ENCODE assay signal across 29 mouse cellular contexts in genomic region chr17:68308381-68308780, GRCm38 (mm10). TPM values are rescaled to one million over a fixed set of nuclear protein-coding genes. Genes with fewer than 3 reads are reported as not detected.
DNase-seq lines count a peak whose midpoint lies in the region; ATAC-seq and TF ChIP-seq lines count a peak whose summit lies in the region.
"Had no signal": no experiment of that assay in that cellular context is flagged by ENCODE, and none has a peak within 500 bp of the region (broad histone marks: within the 10 kb centered on the region; RNA-seq: fewer than 3 reads in every experiment).

No protein-coding gene starts in this region.

- no peak overlapping the region for H3K4me3 ChIP-seq in forebrain, embryonic 14.5 days (ENCODE audit: low read depth, low read length)
- H3K4me3 ChIP-seq in forebrain, embryonic 12.5 days (replicated peaks): no peak overlapping the region
- no peak overlapping the region for H3K4me3 ChIP-seq in heart, adult 2 months
- no peak overlapping the region for H3K4me3 ChIP-seq in lung, embryonic 14.5 days (ENCODE audit: low read depth, low read length)
- H3K4me3 ChIP-seq in lung, adult 2 months (replicated peaks; ENCODE audit: extremely low read depth, low read depth, low read length): no peak overlapping the region
- H3K4me3 ChIP-seq: embryonic facial prominence, embryonic 15.5 days; erythroblast, embryonic 14.5 days; forebrain, embryonic 10.5 days; gastrocnemius, adult 2 months; heart, embryonic 10.5 days; hindbrain, embryonic 13.5 days had no signal

- no peak for TF ChIP-seq POLR2A in heart, adult 2 months (IDR thresholded peaks at IDR 0.05; ENCODE audit: insufficient read depth, low read depth, low read length)
- no peak for TF ChIP-seq POLR2A in lung, adult 2 months (IDR thresholded peaks at IDR 0.05; ENCODE audit: borderline replicate concordance, extremely low read depth, low read depth, low read length)

- no peak overlapping the region for H3K27ac ChIP-seq in forebrain, embryonic 14.5 days (ENCODE audit: low read depth, low read length)
- H3K27ac ChIP-seq in forebrain, embryonic 12.5 days: no peak overlapping the region
- no peak overlapping the region for H3K27ac ChIP-seq in heart, adult 2 months
- no peak overlapping the region for H3K27ac ChIP-seq in lung, embryonic 14.5 days (ENCODE audit: low read depth)
- H3K27ac ChIP-seq: embryonic facial prominence, embryonic 15.5 days; forebrain, embryonic 10.5 days; gastrocnemius, adult 2 months; heart, embryonic 10.5 days; hindbrain, embryonic 13.5 days had no signal

- no peak overlapping the region for H3K4me2 ChIP-seq in forebrain, embryonic 14.5 days (ENCODE audit: low read length)
- no peak overlapping the region for H3K4me2 ChIP-seq in forebrain, embryonic 12.5 days
- H3K4me2 ChIP-seq in lung, embryonic 14.5 days: no peak overlapping the region
- H3K4me2 ChIP-seq: embryonic facial prominence, embryonic 15.5 days; hindbrain, embryonic 13.5 days had no signal

- DNase-seq in forebrain, embryonic 14.5 days (ENCODE audit: low spot score): peak; percentile 29
- DNase-seq in heart, adult 11 months: peak; percentile 53
- DNase-seq in heart, adult 2 months: no peak
- peak; percentile 21 for DNase-seq in lung, embryonic 14.5 days
- no peak for DNase-seq in lung, adult 2 months
- peak; percentile 18 for DNase-seq in brain, adult 2 months (ENCODE audit: low read depth, low spot score)
- no peak for DNase-seq in testis, postnatal 14 days (ENCODE audit: low spot score)
- DNase-seq: adrenal gland, postnatal 10 days; cerebellum, adult 18-20 months; cerebellum, postnatal 14 days; embryo, embryonic 11 days; gastrocnemius, adult 2 months; gastrocnemius, postnatal 25 days; heart, postnatal 10 days; heart, postnatal 4 days had no signal

- no peaks in the 10 kb centered on the region for H3K79me2 ChIP-seq in heart, adult 2 months (replicated peaks; ENCODE audit: control insufficient read depth, insufficient read depth, low read length)

- H3K27me3 ChIP-seq in forebrain, embryonic 14.5 days (replicated peaks; ENCODE audit: control insufficient read depth, insufficient read depth, low read length): no peaks in the 10 kb centered on the region
- H3K27me3 ChIP-seq in forebrain, embryonic 12.5 days: no peaks in the 10 kb centered on the region
- H3K27me3 ChIP-seq in heart, adult 2 months (ENCODE audit: control insufficient read depth, insufficient read depth, low read length): no peaks in the 10 kb centered on the region
- H3K27me3 ChIP-seq in lung, embryonic 14.5 days (ENCODE audit: insufficient read depth, low read length): no peaks in the 10 kb centered on the region
- H3K27me3 ChIP-seq: embryonic facial prominence, embryonic 15.5 days; hindbrain, embryonic 13.5 days had no signal

- ATAC-seq in forebrain, embryonic 14.5 days: no peak
- no peak for ATAC-seq in forebrain, embryonic 12.5 days (ENCODE audit: low FRiP score)
- ATAC-seq in lung, embryonic 14.5 days (ENCODE audit: insufficient read depth): no peak
- ATAC-seq: inflammation-experienced regulatory T-cells, adult 6 months; intestine, postnatal 0 days had no signal

- H3K36me3 ChIP-seq in forebrain, embryonic 14.5 days (ENCODE audit: control insufficient read depth, insufficient read depth, low read length): no peaks in the 10 kb centered on the region
- no peaks in the 10 kb centered on the region for H3K36me3 ChIP-seq in forebrain, embryonic 12.5 days (replicated peaks)
- no peaks in the 10 kb centered on the region for H3K36me3 ChIP-seq in heart, adult 2 months (ENCODE audit: control insufficient read depth, insufficient read depth, low read length)
- no peaks in the 10 kb centered on the region for H3K36me3 ChIP-seq in lung, embryonic 14.5 days (ENCODE audit: insufficient read depth)
- H3K36me3 ChIP-seq: embryonic facial prominence, embryonic 15.5 days; forebrain, embryonic 10.5 days; heart, embryonic 10.5 days; hindbrain, embryonic 13.5 days had no signal

- TF ChIP-seq CTCF in heart, adult 2 months (IDR thresholded peaks at IDR 0.05): no peak
- TF ChIP-seq CTCF in lung, embryonic 14.5 days (IDR thresholded peaks at IDR 0.05; ENCODE audit: low read depth): no peak
- TF ChIP-seq CTCF in lung, adult 2 months (IDR thresholded peaks at IDR 0.05; ENCODE audit: insufficient read depth, low read length): no peak

- no peaks in the 10 kb centered on the region for H3K4me1 ChIP-seq in forebrain, embryonic 14.5 days (ENCODE audit: control insufficient read depth, insufficient read depth, low read length)
- H3K4me1 ChIP-seq in forebrain, embryonic 12.5 days: no peaks in the 10 kb centered on the region
- H3K4me1 ChIP-seq in heart, adult 2 months (ENCODE audit: control insufficient read depth, insufficient read depth, low read length): no peaks in the 10 kb centered on the region
- H3K4me1 ChIP-seq in lung, embryonic 14.5 days (ENCODE audit: insufficient read depth): no peaks in the 10 kb centered on the region
- no peaks in the 10 kb centered on the region for H3K4me1 ChIP-seq in lung, adult 2 months (ENCODE audit: control insufficient read depth, insufficient read depth, low read length)
- H3K4me1 ChIP-seq: embryonic facial prominence, embryonic 15.5 days; forebrain, embryonic 10.5 days; heart, embryonic 10.5 days; hindbrain, embryonic 13.5 days had no signal

- no peak overlapping the region for H3K9ac ChIP-seq in forebrain, embryonic 14.5 days (ENCODE audit: low read length)
- no peak overlapping the region for H3K9ac ChIP-seq in forebrain, embryonic 12.5 days
- no peak overlapping the region for H3K9ac ChIP-seq in heart, adult 2 months (ENCODE audit: low read depth, low read length)
- H3K9ac ChIP-seq in lung, embryonic 14.5 days: no peak overlapping the region
- H3K9ac ChIP-seq: embryonic facial prominence, embryonic 15.5 days; hindbrain, embryonic 13.5 days had no signal

- intact Hi-C loops in heart, adult 2 months (cut with DNase I): no loop called here

- no peak for TF ChIP-seq EP300 in heart, adult 2 months (IDR thresholded peaks at IDR 0.05; ENCODE audit: insufficient read depth, low read depth, low read length)

- H3K9me3 ChIP-seq in forebrain, embryonic 14.5 days (replicated peaks; ENCODE audit: control insufficient read depth, low read length): no peaks in the 10 kb centered on the region
- H3K9me3 ChIP-seq in forebrain, embryonic 12.5 days: no peaks in the 10 kb centered on the region
- no peaks in the 10 kb centered on the region for H3K9me3 ChIP-seq in lung, embryonic 14.5 days (ENCODE audit: low read depth, low read length)
- H3K9me3 ChIP-seq: embryonic facial prominence, embryonic 15.5 days; forebrain, embryonic 10.5 days; heart, embryonic 10.5 days; hindbrain, embryonic 13.5 days had no signal

- WGBS in forebrain, embryonic 14.5 days: 73% methylated on average over 6 of the region's 6 CpGs
- WGBS in forebrain, embryonic 12.5 days: 86% methylated on average over 6 of the region's 6 CpGs
- WGBS in heart, adult 2 months: 54% methylated on average over 6 of the region's 6 CpGs
- 51% methylated on average over 6 of the region's 6 CpGs for WGBS in lung, embryonic 14.5 days
- whole genome bisulfite sequencing in lung, adult 2 months: 67% methylated on average over 6 of the region's 6 CpGs

RNA-seq across cellular contexts. Expression of gene L3mbtl4, which starts 34.8 kb away (rescaled TPM):
- polyA plus RNA-seq in forebrain, embryonic 14.5 days (2014; fragmentation: Nextera tagmentation; extraction: Ambion mirVana): 0.71 and 1.8 TPM in 2 replicates
- polyA plus RNA-seq in forebrain, embryonic 12.5 days (2016; fragmentation: Nextera tagmentation; extraction: Ambion mirVana): 0.23 and 0.26 TPM in 2 replicates
- total RNA-seq in heart, adult 2 months (2021): not detected
- 0.09 TPM in 1 of 2 replicates, not detected in the other for polyA plus RNA-seq in heart, adult 2 months (2012; rRNA removed)
- polyA plus RNA-seq in lung, embryonic 14.5 days (2014; fragmentation: Nextera tagmentation; extraction: Ambion mirVana): 0.32 and 0.61 TPM in 2 replicates
- polyA plus RNA-seq in lung, adult 2 months (2012; rRNA removed): not detected in 2 replicates
- total RNA-seq: common myeloid progenitor, adult 5-6 weeks; granulocyte monocyte progenitor cell, adult 5-6 weeks; heart, postnatal 10 days; heart, postnatal 4 days; MEL had no signal
- polyA plus RNA-seq: C2C12; embryonic facial prominence, embryonic 11.5 days; embryonic facial prominence, embryonic 15.5 days; erythroblast, embryonic 14.5 days; heart, embryonic 10.5 days; heart, embryonic 14.5 days had no signal

Comparison
In these comparisons a context has a peak if more than half of its experiments do, and no peak if none do; other contexts are left out.
1. DNase-seq: peak in forebrain, embryonic 14.5 days (single experiment), heart, adult 11 months (single experiment), lung, embryonic 14.5 days (single experiment) and brain, adult 2 months (single experiment); none in heart, adult 2 months (0 of 2), lung, adult 2 months (single experiment) and testis, postnatal 14 days (single experiment).